Mouse (Mus musculus): ENCODE measurements around the gene Zfp663. TPM values are rescaled to one million over a fixed set of nuclear protein-coding genes. Genes with fewer than 3 reads are reported as not detected.

The Zfp663 gene
- not detected for polyA plus RNA-seq (2017; shearing (Covaris generic))

DNA sequence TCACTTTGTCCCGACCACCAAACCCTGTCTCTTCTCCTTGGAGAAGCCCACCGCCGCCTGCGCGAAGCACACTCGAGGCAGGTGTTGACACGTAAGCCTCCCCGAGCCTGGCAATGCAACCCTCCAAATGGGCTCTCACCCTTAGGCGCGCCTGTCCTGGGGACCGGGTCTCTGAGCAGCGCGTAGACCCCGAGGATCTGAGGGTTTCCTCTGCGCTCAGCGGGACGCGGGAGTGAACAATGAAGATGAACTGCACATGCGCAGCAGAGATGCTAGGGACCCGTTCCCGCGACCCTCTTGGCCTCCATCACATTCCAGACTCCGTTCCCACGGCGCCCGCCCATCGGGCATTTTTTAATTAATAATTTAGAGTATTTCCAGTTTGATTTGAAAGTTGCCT is at the start of gene Zfp663:
Gene Zfp663, minus strand, starts transcription at position 234 of the 400 bp plus-strand sequence.

DNA sequence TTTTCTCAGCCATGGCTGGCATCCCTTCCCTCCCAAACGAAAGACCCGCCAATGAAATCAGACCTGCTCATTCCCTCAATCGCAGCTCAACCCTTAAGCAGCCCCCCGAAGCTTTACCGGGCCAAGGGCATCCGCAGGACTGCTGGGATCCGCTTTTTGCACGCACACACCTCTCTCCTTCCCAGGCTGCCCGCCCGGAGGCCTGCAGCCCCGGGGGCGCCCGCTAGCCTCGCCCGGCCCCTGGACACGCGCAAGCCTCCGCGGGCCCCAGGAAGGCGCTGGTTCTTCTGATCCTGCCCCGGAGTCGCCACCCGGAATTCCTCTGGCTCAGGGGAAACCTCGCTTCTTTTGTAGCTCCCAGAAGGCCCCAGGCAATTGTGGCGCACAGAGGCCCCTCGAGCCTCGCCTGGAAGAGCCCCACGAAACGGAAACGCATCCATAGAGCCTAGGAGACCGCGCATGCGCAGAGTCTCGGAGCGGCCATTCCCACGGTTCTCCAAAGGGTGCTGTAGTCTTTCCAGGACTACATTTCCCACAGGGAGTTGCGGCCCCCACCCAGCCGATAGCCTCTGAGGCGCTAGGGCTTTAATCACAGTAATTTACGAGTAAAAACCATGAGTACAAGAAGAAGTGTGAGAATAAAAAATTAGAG is 19.4 kb upstream of the Zfp663 start, which contains the start of gene Zfp334:
Gene Zfp334, minus strand, starts transcription at position 416 of the 652 bp plus-strand sequence.

DNA sequence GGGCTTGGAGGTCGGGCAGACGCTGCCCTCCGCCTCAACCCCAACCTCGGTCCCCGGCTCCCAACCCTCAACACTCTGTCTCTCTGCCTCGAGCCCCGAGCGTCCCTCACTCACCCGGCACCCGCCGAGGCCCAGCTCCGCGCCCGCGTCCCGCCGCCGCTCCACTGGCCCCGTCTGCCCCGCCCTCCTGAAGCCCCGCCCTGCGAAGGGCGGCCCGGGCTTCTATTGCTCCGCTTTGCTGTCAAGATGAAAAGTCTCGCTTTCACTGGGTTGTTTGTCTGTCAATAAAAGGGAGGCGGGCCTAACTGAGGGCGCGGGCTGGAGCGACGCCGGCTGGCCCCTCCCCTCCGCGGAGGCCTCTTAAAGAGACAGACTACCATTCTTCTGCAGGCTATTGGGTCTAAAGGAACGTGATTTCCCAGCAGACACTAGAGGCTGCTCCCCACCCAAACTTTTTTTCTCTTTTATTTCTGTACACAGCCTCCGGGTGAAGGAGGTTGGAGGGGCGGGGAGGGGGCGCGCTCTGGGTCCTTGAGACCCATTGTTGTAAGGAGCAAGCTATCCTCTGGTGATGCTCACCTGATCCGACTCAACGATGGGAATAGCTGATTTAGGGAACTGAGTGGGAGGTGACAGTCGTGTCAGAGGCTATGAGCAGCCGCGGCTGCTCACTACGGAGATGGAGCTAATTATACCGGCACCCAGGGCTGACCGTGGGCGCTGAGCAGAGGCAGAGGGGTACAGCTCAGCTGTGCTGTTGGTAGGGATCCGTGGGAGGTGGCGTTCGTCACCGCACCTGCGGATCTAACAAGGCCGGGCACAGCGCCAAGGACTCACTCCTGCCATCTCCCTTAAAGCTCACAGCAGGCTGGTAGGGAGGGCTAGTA is 42.0 kb downstream of the Zfp663 start, which contains the start of gene Elmo2:
Gene Elmo2, minus strand, starts transcription at position 176 of the 887 bp plus-strand sequence.

Other genes starting within 250 kb of the Zfp663 start
- gene Cdh22, start 133.9 kb downstream of the Zfp663 start, polyA plus RNA-seq (2017; shearing (Covaris generic)), result not detected
- gene Slc35c2, start 80.9 kb downstream of the Zfp663 start, polyA plus RNA-seq (2017; shearing (Covaris generic)), result 81.6 TPM
- 67.7 TPM for gene Elmo2, start 42.2 kb downstream of the Zfp663 start, polyA plus RNA-seq (2017; shearing (Covaris generic))
- gene Zfp334, start 19.5 kb upstream of the Zfp663 start, polyA plus RNA-seq (2017; shearing (Covaris generic)), result not detected
- not detected for gene Ocstamp, start 31.7 kb upstream of the Zfp663 start, polyA plus RNA-seq (2017; shearing (Covaris generic))
- gene Slc13a3, start 104.5 kb upstream of the Zfp663 start, polyA plus RNA-seq (2017; shearing (Covaris generic)), result not detected
- 5.1 TPM for gene Trp53rka, start 124.6 kb upstream of the Zfp663 start, polyA plus RNA-seq (2017; shearing (Covaris generic))
- gene Slc2a10, start 135.1 kb upstream of the Zfp663 start, polyA plus RNA-seq (2017; shearing (Covaris generic)), result not detected
- gene Eya2, start 226.3 kb upstream of the Zfp663 start, polyA plus RNA-seq (2017; shearing (Covaris generic)), result 24.3 TPM